Mouse (Mus musculus) inflammation-experienced regulatory T-cells, adult 16 weeks (primary cell): ENCODE results near the gene Scgb1b19. TPM values are rescaled to one million over a fixed set of nuclear protein-coding genes. Genes with fewer than 3 reads are reported as not detected.

ENCODE experiments used
- polyA plus RNA-seq: library from polyadenylated mRNA; unstranded; fragments of 100-300 nt; shearing (Covaris generic); gene quantifications from one replicate; pipeline ENCODE4 v1.2.1, GENCODE M21; 2017

Scgb1b19 gene
- polyA plus RNA-seq, result not detected

GRCm38 (mm10) chr7:33286991-33287390 is at the start of gene Scgb1b19:
Scgb1b19 (plus strand) TSS chr7:33287291.

GRCm38 (mm10) chr7:33280238-33280637 is 6.9 kb upstream of the Scgb1b19 start, which contains the start of gene Scgb2b19:
Scgb2b19 (minus strand) TSS chr7:33280338.

Other genes starting within 250 kb of the Scgb1b19 start
- gene Scgb2b17, start 230.7 kb upstream of the Scgb1b19 start, polyA plus RNA-seq, result not detected
- gene Scgb1b17, start 223.8 kb upstream of the Scgb1b19 start, polyA plus RNA-seq, result not detected
- gene Scgb2b18, start 113.4 kb upstream of the Scgb1b19 start, polyA plus RNA-seq, result not detected
- not detected for gene Scgb1b18, start 101.7 kb upstream of the Scgb1b19 start, polyA plus RNA-seq
- gene Scgb2b19, start 7.0 kb upstream of the Scgb1b19 start, polyA plus RNA-seq, result not detected
- not detected for gene Scgb2b20, start 79.0 kb downstream of the Scgb1b19 start, polyA plus RNA-seq
- not detected for gene Scgb1b20, start 85.9 kb downstream of the Scgb1b19 start, polyA plus RNA-seq
- gene Scgb2b21, start 233.2 kb downstream of the Scgb1b19 start, polyA plus RNA-seq, result not detected